Mouse (Mus musculus) CH12.LX (cell line): ENCODE results near the gene Spaca6. TPM values are rescaled to one million over a fixed set of nuclear protein-coding genes. Genes with fewer than 3 reads are reported as not detected.

Source experiments
- DNase-seq: peaks from one replicate; pipeline ENCODE4 v3.0.0-alpha.2; 2013; ENCODE audit errors: extremely low read depth
- H3K27ac ChIP-seq: 2 replicates; pipeline ENCODE4 v1.5.1; 2012; ENCODE audit warnings: low read depth, mild to moderate bottlenecking, control low read depth, moderate library complexity; ENCODE audit not compliant: insufficient read depth
- H3K27me3 ChIP-seq: replicated peaks from 2 replicates; pipeline ENCODE3; 2012; ENCODE audit warnings: inconsistent platforms
- H3K36me3 ChIP-seq, 2 experiments: replicated peaks in 1 of 2; 2 replicates each; pipeline versions ENCODE3 to v1.6.1; 2012; ENCODE audit warnings: inconsistent platforms in 1 of 2, low read length in 1 of 2, mild to moderate bottlenecking in 1 of 2, mixed read lengths in 1 of 2, moderate library complexity in 1 of 2; ENCODE audit not compliant: control insufficient read depth in 1 of 2, insufficient read depth in 1 of 2
- H3K4me1 ChIP-seq, 2 experiments: 2 replicates each; pipeline ENCODE4 v1.6.1; 2012; ENCODE audit warnings: inconsistent platforms in 1 of 2, moderate library complexity in 1 of 2; ENCODE audit not compliant: insufficient read depth in 2 of 2, control insufficient read depth in 1 of 2
- H3K4me2 ChIP-seq: 2 replicates; pipeline ENCODE4 v1.6.1; 2012; ENCODE audit warnings: low read depth, mild to moderate bottlenecking, control low read depth; ENCODE audit not compliant: poor library complexity, insufficient read depth, severe bottlenecking
- H3K4me3 ChIP-seq, 3 experiments: fragments of 150-350 bp in 1 of 3; sonication (generic) in 1 of 3; replicated peaks in 1 of 3; 2 replicates each; pipeline versions ENCODE3 to v1.5.1; 2011 to 2012; ENCODE audit warnings: low read depth in 2 of 3, low read length in 2 of 3, mild to moderate bottlenecking in 2 of 3, moderate library complexity in 2 of 3, control low read depth in 1 of 3, improper control_type of control experiment in 1 of 3, inconsistent platforms in 1 of 3, mixed read lengths in 1 of 3; ENCODE audit not compliant: poor library complexity in 1 of 3
- H3K79me2 ChIP-seq: replicated peaks from 2 replicates; pipeline ENCODE4 v1.6.1; 2012; ENCODE audit warnings: mild to moderate bottlenecking, moderate library complexity; ENCODE audit not compliant: control insufficient read depth, poor library complexity, insufficient read depth, severe bottlenecking; ENCODE audit errors: extremely low read depth
- H3K9ac ChIP-seq: 2 replicates; pipeline ENCODE4 v1.6.1; 2012; ENCODE audit warnings: low read depth, mild to moderate bottlenecking, control low read depth, moderate library complexity; ENCODE audit not compliant: insufficient read depth
- H3K9me3 ChIP-seq: replicated peaks from 2 replicates; pipeline ENCODE3; 2012; ENCODE audit warnings: low read length, inconsistent platforms, mixed read lengths
- CTCF ChIP-seq, 2 experiments: IDR thresholded peaks in 1 of 2; conservative IDR thresholded peaks in 1 of 2; 2 replicates each; pipeline ENCODE4 v1.5.1; 2011 to 2012; ENCODE audit warnings: low read depth in 2 of 2, low read length in 2 of 2, improper control_type of control experiment in 1 of 2, inconsistent platforms in 1 of 2, mild to moderate bottlenecking in 1 of 2, moderate library complexity in 1 of 2
- MAX ChIP-seq: IDR thresholded peaks from 2 replicates; pipeline ENCODE4 v1.6.1; 2011; ENCODE audit warnings: low read length, improper control_type of control experiment
- MXI1 ChIP-seq: IDR thresholded peaks from 2 replicates; pipeline ENCODE4 v1.6.1; 2011; ENCODE audit warnings: mild to moderate bottlenecking, low read depth, low read length, improper control_type of control experiment
- PAX5 ChIP-seq: IDR thresholded peaks from 2 replicates; pipeline ENCODE4 v1.6.1; 2012; ENCODE audit warnings: low read length, inconsistent platforms, mixed read lengths
- POLR2A ChIP-seq: IDR thresholded peaks from 2 replicates; pipeline ENCODE4 v1.6.1; 2011; ENCODE audit warnings: low read depth, mild to moderate bottlenecking, improper control_type of control experiment, low read length
- POLR2AphosphoS2 ChIP-seq: IDR thresholded peaks from 2 replicates; pipeline ENCODE4 v1.6.1; 2011; ENCODE audit warnings: low read depth, low read length, improper control_type of control experiment
- RAD21 ChIP-seq: IDR thresholded peaks from 2 replicates; pipeline ENCODE4 v1.6.1; 2011; ENCODE audit warnings: low read depth, mild to moderate bottlenecking, low read length, improper control_type of control experiment, moderate library complexity
- SIN3A ChIP-seq: IDR thresholded peaks from 2 replicates; pipeline ENCODE4 v1.6.1; 2012; ENCODE audit warnings: low read length, improper control_type of control experiment, inconsistent platforms
- SMC3 ChIP-seq: IDR thresholded peaks from 2 replicates; pipeline ENCODE4 v1.6.1; 2011; ENCODE audit warnings: low read depth, low read length, improper control_type of control experiment
- UBTF ChIP-seq: IDR thresholded peaks from 2 replicates; pipeline ENCODE4 v1.6.1; 2012; ENCODE audit warnings: low read depth, mild to moderate bottlenecking, inconsistent platforms, low read length, improper control_type of control experiment, moderate library complexity
- USF1 ChIP-seq: IDR thresholded peaks from 2 replicates; pipeline ENCODE4 v1.6.1; 2014; ENCODE audit warnings: low read depth, mild to moderate bottlenecking, inconsistent platforms, low read length, improper control_type of control experiment
- ZKSCAN1 ChIP-seq: IDR thresholded peaks from 2 replicates; pipeline ENCODE4 v1.6.1; 2012; ENCODE audit warnings: low read depth, inconsistent platforms, low read length, improper control_type of control experiment, borderline replicate concordance
- dilution Hi-C: fragments of 300-500 bp; cut with MboI; formaldehyde crosslinking; loops from 2 replicates; pipeline ENCODE4 v1.14.3; 2020; ENCODE audit warnings: low sequenced_read_pairs; ENCODE audit not compliant: extremely low pct_unique_long_range_greater_than_20kb, extremely low pct_ligation_motif_present
- in situ Hi-C: fragments of 300-500 bp; cut with MboI; formaldehyde crosslinking; loops from 3 replicates; pipeline ENCODE4 v1.14.3; 2019; ENCODE audit warnings: low sequenced_read_pairs, low pct_ligation_motif_present, low pct_unique_long_range_greater_than_20kb, mixed read lengths
- polyA plus RNA-seq: library from polyadenylated mRNA; unstranded; fragments of >175 nt; gene quantifications from 2 replicates; pipeline ENCODE4 v1.2.1, GENCODE M21; 2012; ENCODE audit warnings: low read depth; ENCODE audit not compliant: insufficient read length
- total RNA-seq, 2 experiments: library from RNA; depleted of rRNA; stranded (reverse); fragments of 300-350 nt in 1 of 2; fragments of >200 nt in 1 of 2; gene quantifications; 2 replicates each; pipeline ENCODE4 v1.2.3; 2012 to 2014

Gene Spaca6
- total and polyA plus RNA-seq, 3 experiments, result 0.67 TPM; not detected in 2

DNA sequence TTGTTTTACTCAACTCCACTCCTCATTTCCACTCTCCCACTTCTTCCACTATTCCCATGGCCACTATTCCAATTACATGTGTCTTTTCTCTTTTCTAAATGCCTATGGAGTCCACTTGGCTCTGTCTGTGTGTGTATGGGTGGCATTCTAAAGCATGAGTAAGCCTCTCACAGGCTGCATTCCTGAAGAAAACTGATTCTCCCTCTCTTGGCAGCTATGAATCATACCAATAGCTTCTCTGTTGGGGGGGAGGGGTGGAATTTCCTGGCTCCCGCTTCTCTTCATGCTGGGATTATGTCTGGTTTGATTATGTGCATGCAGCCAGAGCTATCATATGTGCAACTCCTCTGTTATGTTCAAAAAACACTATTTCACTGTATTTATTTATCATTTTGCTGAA is 34.4 kb upstream of the Spaca6 start:
- in situ Hi-C loops, result no loop called here
- Histone ChIP-seq H3K27ac (no peak overlapping the region), H3K9me3 (no peaks in the 10 kb centered on the region), H3K4me1 (no peaks in the 10 kb centered on the region), H3K79me2 (no peaks in the 10 kb centered on the region), H3K36me3 (no peaks in the 10 kb centered on the region), H3K9ac (no peak overlapping the region), H3K4me3 (no peak overlapping the region), H3K27me3 (no peaks in the 10 kb centered on the region), H3K4me2 (no peak overlapping the region)
- no peak for DNase-seq
- dilution Hi-C loops, result no loop called here
- TF ChIP-seq MXI1 (no peak), MAX (no peak), CTCF (conservative IDR thresholded peaks at IDR 0.05 in 1 of 2, IDR thresholded peaks at IDR 0.05 in 1 of 2; ENCODE audit: low read depth in 2 of 2, low read length in 2 of 2) (no peak), UBTF (no peak), ZKSCAN1 (no peak)

DNA sequence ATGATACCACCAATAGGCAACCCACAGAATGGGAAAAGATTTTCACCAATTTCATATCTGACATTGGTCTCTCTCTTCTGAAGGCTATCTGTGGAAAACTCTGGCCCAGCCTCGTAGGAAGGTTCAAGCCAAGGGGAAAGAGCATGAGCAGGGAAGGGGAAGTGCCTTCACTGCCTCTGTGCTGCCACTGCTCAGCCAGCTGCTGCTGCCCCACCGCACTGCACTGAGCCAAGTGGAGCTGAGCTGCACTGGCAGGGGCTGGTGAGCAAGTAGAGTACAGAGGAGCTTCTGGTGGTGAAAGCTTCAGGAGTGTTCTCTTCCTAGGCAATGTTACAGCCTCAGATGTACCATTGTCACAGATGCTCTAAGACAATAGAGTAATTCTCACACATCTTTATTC is 31.4 kb upstream of the Spaca6 start:
- Histone ChIP-seq H3K36me3 (no peaks in the 10 kb centered on the region), H3K4me1 (no peaks in the 10 kb centered on the region), H3K79me2 (no peaks in the 10 kb centered on the region), H3K4me3 (no peak overlapping the region), H3K27ac (no peak overlapping the region), H3K27me3 (no peaks in the 10 kb centered on the region), H3K4me2 (no peak overlapping the region), H3K9me3 (no peaks in the 10 kb centered on the region), H3K9ac (no peak overlapping the region)
- in situ Hi-C loops, result no loop called here
- dilution Hi-C loops, result no loop called here
- TF ChIP-seq POLR2A, result no peak
- no peak for TF ChIP-seq SIN3A
- TF ChIP-seq PAX5, result no peak
- TF ChIP-seq POLR2AphosphoS2, result no peak
- TF ChIP-seq RAD21, result no peak
- no peak for DNase-seq

- in situ Hi-C loops (no loop called here), dilution Hi-C loops (no loop called here)
- no peaks in the 10 kb centered on the region for H3K79me2 ChIP-seq
- TF ChIP-seq USF1 (no peak), SMC3 (no peak)
- H3K27ac ChIP-seq, result no peak overlapping the region
- no peak overlapping the region for H3K4me2 ChIP-seq
- no peak for DNase-seq
- H3K9me3 ChIP-seq, result no peaks in the 10 kb centered on the region
- 0 out of 4 replicates have a peak, but pooled peaks cover 0 to 3% of the 10 kb centered on the region in 2 experiments for H3K4me1 ChIP-seq
- H3K27me3 ChIP-seq, result no peaks in the 10 kb centered on the region
- H3K9ac ChIP-seq, result no peak overlapping the region
- no peaks in the 10 kb centered on the region for H3K36me3 ChIP-seq
- H3K4me3 ChIP-seq, result no peak overlapping the region
Measured at GRCm38 (mm10) chr17:17823612-17824336, 3.2 kb upstream of the Spaca6 start.
